Mouse (Mus musculus) telencephalon, adult 2 months (tissue): Measurements from ENCODE around the gene Kank2.

ENCODE experiments used
- DNase-seq: peaks from one replicate; pipeline ENCODE4 v3.0.0-alpha.2; 2011; ENCODE audit warnings: low read depth, low spot score

The Kank2 gene

GRCm38 (mm10) chr9:21798345-21799009, at the start of gene Kank2:
Kank2 (minus strand) TSS chr9:21798744.
- no peak for DNase-seq

- DNase-seq = no peak
Observed at GRCm38 (mm10) chr9:21847926-21848325, 49.4 kb upstream of the Kank2 start.

- DNase-seq = no peak
Observed at GRCm38 (mm10) chr9:21847425-21847824, 48.9 kb upstream of the Kank2 start.

GRCm38 (mm10) chr9:21846755-21847341, 48.3 kb upstream of the Kank2 start:
- DNase-seq = no peak

GRCm38 (mm10) chr9:21845381-21846080, 47.0 kb upstream of the Kank2 start:
- no peak for DNase-seq

- DNase-seq = peak; percentile 55
Observed at GRCm38 (mm10) chr9:21843086-21843485, 44.5 kb upstream of the Kank2 start.

- DNase-seq = no peak
Observed at GRCm38 (mm10) chr9:21842391-21842790, 43.8 kb upstream of the Kank2 start.

GRCm38 (mm10) chr9:21841340-21841739, 42.8 kb upstream of the Kank2 start:
- DNase-seq = no peak

- DNase-seq = no peak
Observed at GRCm38 (mm10) chr9:21840115-21840787, 41.7 kb upstream of the Kank2 start.

- DNase-seq = no peak
Observed at GRCm38 (mm10) chr9:21837690-21838089, 39.1 kb upstream of the Kank2 start.

- DNase-seq = no peak
Observed at GRCm38 (mm10) chr9:21835258-21835912, 36.8 kb upstream of the Kank2 start, which contains the start of gene Angptl8. Angptl8 (plus strand) TSS chr9:21835510.

- DNase-seq = no peak
Observed at GRCm38 (mm10) chr9:21831558-21832240, 33.2 kb upstream of the Kank2 start.

- no peak for DNase-seq
Observed at GRCm38 (mm10) chr9:21830936-21831335, 32.4 kb upstream of the Kank2 start.

- DNase-seq = no peak
Observed at GRCm38 (mm10) chr9:21830461-21830850, 31.9 kb upstream of the Kank2 start.

GRCm38 (mm10) chr9:21829834-21830460, 31.4 kb upstream of the Kank2 start:
- no peak for DNase-seq

GRCm38 (mm10) chr9:21824366-21824765, 25.8 kb upstream of the Kank2 start:
- DNase-seq = no peak

- DNase-seq = no peak
Observed at GRCm38 (mm10) chr9:21823957-21824356, 25.4 kb upstream of the Kank2 start.

GRCm38 (mm10) chr9:21822686-21823085, 24.1 kb upstream of the Kank2 start:
- no peak for DNase-seq

GRCm38 (mm10) chr9:21820183-21820582, 21.6 kb upstream of the Kank2 start:
- DNase-seq = no peak

- peak; percentile 34 for DNase-seq
Observed at GRCm38 (mm10) chr9:21819181-21819729, 20.7 kb upstream of the Kank2 start.
